Mouse (Mus musculus) E14TG2a.4 (cell line): ENCODE measurements around the gene Haao.

Experiments used
- CTCF ChIP-seq: conservative IDR thresholded peaks from 2 replicates; pipeline ENCODE4 v1.5.1; 2014; ENCODE audit warnings: low read length
- NANOG ChIP-seq: IDR thresholded peaks from 2 replicates; pipeline ENCODE4 v1.6.1; 2014; ENCODE audit warnings: borderline replicate concordance, low read length, mixed read lengths
- POU5F1 ChIP-seq: IDR thresholded peaks from 2 replicates; pipeline ENCODE4 v1.6.1; 2014; ENCODE audit warnings: low read length, borderline replicate concordance

DNA sequence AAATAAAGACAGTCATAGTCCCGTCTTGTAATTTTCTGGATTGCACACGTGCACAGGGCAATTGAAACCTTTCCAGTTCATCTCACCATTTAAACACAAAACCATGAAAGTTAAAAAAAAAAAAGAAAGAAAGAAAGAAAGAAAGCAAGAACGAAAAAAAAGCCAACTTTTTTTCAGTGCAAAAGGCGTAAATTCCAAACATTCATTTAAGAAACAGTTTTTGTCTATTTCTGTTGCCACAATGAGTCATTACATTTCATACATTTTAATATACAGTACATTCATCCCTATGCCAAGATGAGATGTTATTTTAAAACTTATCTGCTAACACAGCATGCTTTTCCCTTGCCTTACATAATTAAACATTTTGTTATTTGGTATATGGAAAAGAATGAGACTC is 11.9 kb upstream of the Haao start:
- TF ChIP-seq CTCF, result no peak
- no peak for TF ChIP-seq POU5F1
- no peak for TF ChIP-seq NANOG
